Mouse (Mus musculus) ovary, postnatal 14 days (tissue): Measurements from ENCODE around the gene Bmpr1b.
A peak's percentile ranks its signal among the peaks of the same experiment; 100 is the strongest.
"Not testable (repeated sequence)": the region's sequence is repeated elsewhere in the genome, so short reads cannot be mapped to it uniquely, and the experiment has no call there.

Experiments
- DNase-seq: peaks from one replicate; pipeline ENCODE4 v3.0.0; 2022; ENCODE audit warnings: low spot score

The Bmpr1b gene

GRCm38 (mm10) chr3:142168863-142169521 lies at the start of gene Bmpr1b:
TSS of gene Bmpr1b (minus strand) at chr3:142169425.
- DNase-seq = peak; percentile 70

GRCm38 (mm10) chr3:142212821-142213220 lies 43.6 kb upstream of the Bmpr1b start:
- DNase-seq = no peak

- DNase-seq = no peak
Observed at GRCm38 (mm10) chr3:142212186-142212585, 43.0 kb upstream of the Bmpr1b start.

GRCm38 (mm10) chr3:142209981-142210380 lies 40.8 kb upstream of the Bmpr1b start:
- DNase-seq = no peak

GRCm38 (mm10) chr3:142209057-142209456 lies 39.8 kb upstream of the Bmpr1b start:
- DNase-seq = no peak

GRCm38 (mm10) chr3:142207488-142207887 lies 38.3 kb upstream of the Bmpr1b start:
- no peak for DNase-seq

- no peak for DNase-seq
Observed at GRCm38 (mm10) chr3:142206316-142206715, 37.1 kb upstream of the Bmpr1b start.

- DNase-seq = no peak
Observed at GRCm38 (mm10) chr3:142196142-142196541, 26.9 kb upstream of the Bmpr1b start.

- not testable (repeated sequence) for DNase-seq
Observed at GRCm38 (mm10) chr3:142191627-142192026, 22.4 kb upstream of the Bmpr1b start.

- no peak for DNase-seq
Observed at GRCm38 (mm10) chr3:142186551-142186950, 17.3 kb upstream of the Bmpr1b start.

- no peak for DNase-seq
Observed at GRCm38 (mm10) chr3:142173996-142174395, 4.8 kb upstream of the Bmpr1b start.

GRCm38 (mm10) chr3:142168251-142168862 lies 868 bp downstream of the Bmpr1b start:
- DNase-seq = no peak

- DNase-seq = no peak
Observed at GRCm38 (mm10) chr3:142164981-142165380, 4.2 kb downstream of the Bmpr1b start.

GRCm38 (mm10) chr3:142163896-142164295 lies 5.3 kb downstream of the Bmpr1b start:
- no peak for DNase-seq

- DNase-seq = no peak
Observed at GRCm38 (mm10) chr3:142161405-142161804, 7.8 kb downstream of the Bmpr1b start.

- no peak for DNase-seq
Observed at GRCm38 (mm10) chr3:142151980-142152379, 17.2 kb downstream of the Bmpr1b start.

GRCm38 (mm10) chr3:142138796-142139195 lies 30.4 kb downstream of the Bmpr1b start:
- no peak for DNase-seq

GRCm38 (mm10) chr3:142126379-142126778 lies 42.8 kb downstream of the Bmpr1b start:
- DNase-seq = no peak

- no peak for DNase-seq
Observed at GRCm38 (mm10) chr3:142125556-142125955, 43.7 kb downstream of the Bmpr1b start.

GRCm38 (mm10) chr3:142124255-142124654 lies 45.0 kb downstream of the Bmpr1b start:
- no peak for DNase-seq

GRCm38 (mm10) chr3:142122376-142122775 lies 46.8 kb downstream of the Bmpr1b start:
- DNase-seq = no peak

- DNase-seq = no peak
Observed at GRCm38 (mm10) chr3:142120795-142121194, 48.4 kb downstream of the Bmpr1b start.

GRCm38 (mm10) chr3:142114762-142115316 lies 54.4 kb downstream of the Bmpr1b start:
- no peak for DNase-seq

GRCm38 (mm10) chr3:142114190-142114589 lies 55.0 kb downstream of the Bmpr1b start:
- no peak for DNase-seq
